Mouse (Mus musculus) ES-Bruce4 (cell line): ENCODE measurements around the gene Slc41a3.

Experiments
- CTCF ChIP-seq: IDR thresholded peaks from one replicate; pipeline ENCODE4 v1.8.1; 2011; ENCODE audit warnings: low read depth, low read length
- EP300 ChIP-seq: IDR thresholded peaks from 2 replicates; pipeline ENCODE4 v1.6.1; 2011; ENCODE audit warnings: low read depth, low read length; ENCODE audit not compliant: insufficient read depth
- POLR2A ChIP-seq: IDR thresholded peaks from one replicate; pipeline ENCODE4 v1.8.1; 2011; ENCODE audit warnings: low read length; ENCODE audit not compliant: insufficient read depth

- no peak for TF ChIP-seq CTCF
- TF ChIP-seq POLR2A: no peak
- TF ChIP-seq EP300: no peak
Observed at GRCm38 (mm10) chr6:90598197-90598596, 6.3 kb upstream of the Slc41a3 start.
